Mouse (Mus musculus) liver, embryonic 12.5 days (tissue): Measurements from ENCODE around the gene Slamf1. TPM values are rescaled to one million over a fixed set of nuclear protein-coding genes. Genes with fewer than 3 reads are reported as not detected.
A peak's percentile ranks its signal among the peaks of the same experiment; 100 is the strongest.
"Not testable (repeated sequence)": the region's sequence is repeated elsewhere in the genome, so short reads cannot be mapped to it uniquely, and the experiment has no call there.

ENCODE experiments used
- ATAC-seq: fragments of 200-750 bp; cut with Nextera tagmentation; 2 replicates; pipeline ENCODE4 v1.8.0; 2017; ENCODE audit warnings: moderate number of reproducible peaks, mild to moderate bottlenecking, moderate library complexity
- H3K27ac ChIP-seq: fragments of 300-500 bp; sonication (generic); 2 replicates; pipeline ENCODE4 v1.5.1; 2016; ENCODE audit warnings: mild to moderate bottlenecking
- H3K27me3 ChIP-seq: fragments of 300-500 bp; sonication (generic); replicated peaks from 2 replicates; pipeline ENCODE4 v1.6.1; 2016; ENCODE audit warnings: mild to moderate bottlenecking, moderate library complexity
- H3K36me3 ChIP-seq: fragments of 300-500 bp; sonication (generic); 2 replicates; pipeline ENCODE4 v1.6.1; 2016; ENCODE audit warnings: mild to moderate bottlenecking, moderate library complexity
- H3K4me1 ChIP-seq: fragments of 300-500 bp; sonication (generic); 2 replicates; pipeline ENCODE4 v1.6.1; 2016
- H3K4me2 ChIP-seq: fragments of 300-500 bp; sonication (generic); 2 replicates; pipeline ENCODE4 v1.6.1; 2016; ENCODE audit warnings: mild to moderate bottlenecking, moderate library complexity
- H3K4me3 ChIP-seq: fragments of 300-500 bp; sonication (generic); 2 replicates; pipeline ENCODE4 v1.5.1; 2016; ENCODE audit warnings: mild to moderate bottlenecking, moderate library complexity
- H3K9ac ChIP-seq: fragments of 300-500 bp; sonication (generic); 2 replicates; pipeline ENCODE4 v1.6.1; 2016; ENCODE audit warnings: mild to moderate bottlenecking, moderate library complexity
- H3K9me3 ChIP-seq: fragments of 300-500 bp; sonication (generic); replicated peaks from 2 replicates; pipeline ENCODE4 v1.6.1; 2016; ENCODE audit warnings: mild to moderate bottlenecking, moderate library complexity
- WGBS: fragments of 180-500 bp; shearing (Covaris S2); methylation state at CpG from one replicate; pipeline ENCODE4 v1.1.7; 2016; ENCODE audit not compliant: insufficient replicate concordance; 5-methylcytosine and 5-hydroxymethylcytosine counted together
- polyA plus RNA-seq: library from polyadenylated mRNA; unstranded; fragments of >200 nt; fragmentation: Nextera tagmentation; extraction: Ambion mirVana; gene quantifications from 2 replicates; pipeline ENCODE4 v1.2.1, GENCODE M21; 2016

Slamf1 gene
- polyA plus RNA-seq, 1 experiment from 2014 or later = 2.7 TPM

DNA sequence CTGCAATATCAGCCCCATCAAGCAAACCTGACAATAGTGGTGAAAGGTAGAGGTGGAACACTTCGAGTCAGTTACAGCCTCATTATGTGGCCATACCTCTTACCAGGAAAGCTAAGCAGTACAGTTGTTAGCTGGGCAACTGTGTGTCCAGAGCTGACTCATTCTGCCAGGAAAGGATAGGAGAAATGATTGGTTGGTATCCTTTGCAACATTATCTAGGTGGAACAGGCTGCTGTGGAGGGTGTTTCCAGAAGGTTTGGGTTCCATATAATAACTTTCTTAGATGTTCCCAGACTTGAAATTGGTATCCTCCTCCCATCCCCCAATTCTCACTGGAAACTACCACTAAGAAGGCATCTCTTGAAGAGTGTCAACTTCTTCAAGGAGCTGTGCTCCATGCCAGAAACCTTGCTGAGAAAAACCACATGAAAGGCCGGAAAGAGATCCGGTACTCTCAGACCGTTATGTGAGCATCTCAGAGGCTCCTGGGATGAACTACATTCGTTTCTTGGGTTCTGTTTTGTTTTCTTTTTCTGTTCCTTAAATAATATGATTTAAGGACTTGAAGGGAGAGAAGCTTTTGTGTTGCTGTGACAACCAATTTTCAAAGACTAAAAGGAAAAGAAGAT lies 15.5 kb downstream of the Slamf1 start:
- no peaks in the 10 kb centered on the region for H3K36me3 ChIP-seq
- H3K27me3 ChIP-seq = no peaks in the 10 kb centered on the region
- no peak overlapping the region for H3K9ac ChIP-seq
- H3K4me2 ChIP-seq = no peak overlapping the region; the same call in 1 of the 2 replicates
- peaks cover 8% of the 10 kb centered on the region; the same call in 1 of the 2 replicates for H3K4me1 ChIP-seq
- H3K27ac ChIP-seq = no peak overlapping the region; the same call in 1 of the 2 replicates
- 67% methylated on average over 5 of the region's 5 CpGs for WGBS
- peak; percentile 88 for ATAC-seq
- no peak overlapping the region for H3K4me3 ChIP-seq
- H3K9me3 ChIP-seq = no peaks in the 10 kb centered on the region

GRCm38 (mm10) chr1:171785871-171786270 lies 18.9 kb downstream of the Slamf1 start:
- ATAC-seq = no peak
- 55% methylated on average over 1 of the region's 1 CpGs for WGBS
- Histone ChIP-seq H3K4me2 (no peak overlapping the region), H3K27me3 (no peaks in the 10 kb centered on the region), H3K9ac (no peak overlapping the region), H3K27ac (no peak overlapping the region), H3K9me3 (no peaks in the 10 kb centered on the region), H3K4me3 (no peak overlapping the region), H3K4me1 (peaks cover 21% of the 10 kb centered on the region), H3K36me3 (no peaks in the 10 kb centered on the region)

- no peak overlapping the region for H3K4me3 ChIP-seq
- no peaks in the 10 kb centered on the region for H3K36me3 ChIP-seq
- ATAC-seq = no peak
- no peaks in the 10 kb centered on the region for H3K9me3 ChIP-seq
- no peaks in the 10 kb centered on the region for H3K27me3 ChIP-seq
- no peak overlapping the region for H3K9ac ChIP-seq
- no peak overlapping the region for H3K27ac ChIP-seq
- H3K4me2 ChIP-seq = no peak overlapping the region
- WGBS = 54% methylated on average over 6 of the region's 6 CpGs
- H3K4me1 ChIP-seq = peaks cover 16% of the 10 kb centered on the region
Measured at GRCm38 (mm10) chr1:171787281-171788015, 20.5 kb downstream of the Slamf1 start.

- H3K27ac ChIP-seq = no peak overlapping the region
- no peak overlapping the region for H3K4me3 ChIP-seq
- 0 out of 2 replicates have a peak overlapping the region, but pooled peaks have one; percentile 13 for H3K4me2 ChIP-seq
- no peak overlapping the region for H3K9ac ChIP-seq
- H3K9me3 ChIP-seq = no peaks in the 10 kb centered on the region
- H3K36me3 ChIP-seq = no peaks in the 10 kb centered on the region
- 0 out of 2 replicates have a peak, but pooled peaks have one; percentile 35 for ATAC-seq
- 36% methylated on average over 12 of the region's 12 CpGs for WGBS
- peaks cover 13% of the 10 kb centered on the region for H3K4me1 ChIP-seq
- H3K27me3 ChIP-seq = no peaks in the 10 kb centered on the region
Measured at GRCm38 (mm10) chr1:171788461-171789283, 21.7 kb downstream of the Slamf1 start.

DNA sequence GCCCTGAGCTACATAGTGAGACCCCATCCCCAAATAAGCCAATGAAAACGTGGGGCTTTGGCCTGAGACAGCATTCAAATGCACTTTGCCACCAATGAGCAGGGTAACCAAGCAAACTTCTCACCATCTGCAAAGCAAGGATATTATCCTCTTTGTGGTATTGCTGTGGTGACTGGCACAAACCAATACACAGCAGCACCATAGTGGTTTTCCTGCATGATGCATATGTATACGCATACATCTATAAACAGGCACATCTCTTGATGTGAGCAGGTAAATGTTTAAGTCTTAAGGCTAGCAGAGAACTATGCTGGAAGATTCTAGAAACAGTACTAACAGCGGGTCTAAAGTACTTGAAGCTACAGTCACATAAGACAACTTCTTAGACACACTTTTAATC lies 22.5 kb downstream of the Slamf1 start:
- Histone ChIP-seq H3K27ac (no peak overlapping the region), H3K4me1 (peaks cover 13% of the 10 kb centered on the region), H3K4me2 (no peak overlapping the region), H3K9me3 (no peaks in the 10 kb centered on the region), H3K9ac (no peak overlapping the region), H3K4me3 (no peak overlapping the region), H3K36me3 (no peaks in the 10 kb centered on the region), H3K27me3 (no peaks in the 10 kb centered on the region)
- WGBS = 58% methylated on average over 3 of the region's 3 CpGs
- no peak for ATAC-seq

DNA sequence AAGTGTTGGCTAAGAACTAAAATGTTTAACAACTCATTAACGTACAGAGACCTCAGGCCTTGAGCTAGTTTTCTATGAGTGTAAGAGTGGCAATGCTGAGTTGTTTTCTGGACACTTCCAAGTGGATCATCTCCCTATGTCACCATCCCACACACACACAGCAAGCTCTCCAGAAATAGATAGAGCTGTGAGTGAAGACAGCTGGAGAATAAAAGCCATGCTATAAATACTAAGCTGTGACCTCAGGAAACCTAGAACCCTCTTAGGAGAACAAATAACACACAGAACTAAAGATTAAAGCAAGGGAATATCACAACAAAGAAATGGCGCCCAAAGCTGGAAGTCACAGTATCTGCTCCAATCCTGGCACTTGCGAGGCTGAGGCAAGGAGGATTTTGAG lies 24.6 kb downstream of the Slamf1 start:
- Histone ChIP-seq H3K4me2 (no peak overlapping the region), H3K4me1 (peaks cover 13% of the 10 kb centered on the region), H3K9me3 (no peaks in the 10 kb centered on the region), H3K9ac (no peak overlapping the region), H3K36me3 (no peaks in the 10 kb centered on the region), H3K27me3 (no peaks in the 10 kb centered on the region), H3K27ac (no peak overlapping the region), H3K4me3 (no peak overlapping the region)
- 75% methylated on average over 3 of the region's 3 CpGs for WGBS
- no peak for ATAC-seq

DNA sequence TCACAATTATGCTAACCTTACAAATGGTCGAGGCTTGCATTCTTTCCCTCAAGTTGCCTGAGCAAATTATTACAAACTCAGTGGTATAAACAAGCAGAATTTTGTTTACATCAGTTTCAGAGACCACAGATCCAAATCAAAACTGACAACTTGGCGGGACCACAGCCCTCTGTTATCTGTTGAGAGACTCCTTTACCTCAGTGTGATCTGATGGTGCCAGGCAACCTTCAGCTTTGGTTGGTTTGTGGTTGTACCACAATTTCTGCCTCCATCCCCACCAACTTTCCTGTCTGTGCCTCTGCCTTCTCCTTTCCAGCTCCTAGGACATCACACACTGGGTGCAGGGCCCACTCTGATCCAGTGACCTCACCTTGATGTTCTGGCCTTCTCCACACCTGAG lies 29.3 kb downstream of the Slamf1 start:
- H3K36me3 ChIP-seq = no peaks in the 10 kb centered on the region
- ATAC-seq = no peak
- H3K9ac ChIP-seq = no peak overlapping the region

DNA sequence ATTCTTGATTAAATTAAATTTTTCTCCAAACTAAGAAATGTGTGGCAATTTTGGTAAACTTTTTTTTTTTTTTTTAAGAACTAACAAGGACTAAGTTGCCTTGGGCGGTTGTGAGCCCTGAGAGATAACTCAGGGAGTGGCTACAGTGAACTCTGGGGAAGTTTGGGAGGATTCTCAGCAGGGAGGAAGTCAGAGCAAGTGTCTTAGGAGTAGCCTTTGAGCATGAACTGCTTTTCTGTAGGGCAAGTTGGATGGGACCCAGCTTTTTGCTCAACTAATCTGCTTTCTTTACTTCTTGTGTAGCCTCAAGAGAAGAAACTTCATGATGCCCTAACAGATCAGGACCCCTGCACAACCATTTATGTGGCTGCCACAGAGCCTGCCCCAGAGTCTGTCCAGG lies 30.9 kb downstream of the Slamf1 start:
- H3K4me2 ChIP-seq = no peak overlapping the region
- 20% methylated on average over 1 of the region's 1 CpGs for WGBS
- H3K9me3 ChIP-seq = no peaks in the 10 kb centered on the region
- no peaks in the 10 kb centered on the region for H3K4me1 ChIP-seq
- no peak overlapping the region for H3K27ac ChIP-seq
- H3K9ac ChIP-seq = no peak overlapping the region
- H3K27me3 ChIP-seq = no peaks in the 10 kb centered on the region
- no peaks in the 10 kb centered on the region for H3K36me3 ChIP-seq
- no peak overlapping the region for H3K4me3 ChIP-seq
- ATAC-seq = no peak

More for the DNA sequence above, 29.3 kb downstream of the Slamf1 start:
- Histone ChIP-seq H3K4me3 (no peak overlapping the region), H3K4me1 (no peaks in the 10 kb centered on the region), H3K27ac (no peak overlapping the region), H3K9me3 (no peaks in the 10 kb centered on the region), H3K27me3 (no peaks in the 10 kb centered on the region), H3K4me2 (no peak overlapping the region)
- 31% methylated on average over 2 of the region's 2 CpGs for WGBS

GRCm38 (mm10) chr1:171799648-171800047 lies 32.7 kb downstream of the Slamf1 start:
- H3K4me2 ChIP-seq = no peak overlapping the region
- no peaks in the 10 kb centered on the region for H3K9me3 ChIP-seq
- WGBS = 44% methylated on average over 4 of the region's 4 CpGs
- H3K27me3 ChIP-seq = no peaks in the 10 kb centered on the region
- no peak overlapping the region for H3K9ac ChIP-seq
- no peaks in the 10 kb centered on the region for H3K4me1 ChIP-seq
- no peak overlapping the region for H3K27ac ChIP-seq
- H3K36me3 ChIP-seq = no peaks in the 10 kb centered on the region
- no peak overlapping the region for H3K4me3 ChIP-seq
- no peak for ATAC-seq

DNA sequence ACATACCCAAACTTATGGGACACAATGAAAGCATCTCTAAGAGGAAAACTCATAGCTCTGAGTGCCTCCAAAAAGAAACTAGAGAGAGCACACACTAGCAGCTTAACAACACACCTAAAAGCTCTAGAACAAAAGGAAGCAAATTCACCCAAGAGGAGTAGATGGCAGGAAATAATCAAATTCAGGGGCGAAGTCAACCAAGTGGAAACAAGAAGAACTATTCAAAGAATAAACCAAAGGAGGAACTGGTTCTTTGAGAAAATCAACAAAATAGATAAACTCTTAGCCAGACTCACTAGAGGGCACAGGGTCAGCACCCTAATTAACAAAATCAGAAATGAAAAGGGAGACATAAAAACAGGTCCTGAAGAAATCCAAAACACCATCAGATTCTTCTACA lies 44.1 kb downstream of the Slamf1 start:
- not testable (repeated sequence) for H3K36me3 ChIP-seq, H3K27ac ChIP-seq, ATAC-seq, H3K4me1 ChIP-seq, H3K9ac ChIP-seq, H3K4me2 ChIP-seq, H3K9me3 ChIP-seq, H3K4me3 ChIP-seq, H3K27me3 ChIP-seq
- WGBS = 35% methylated on average over 1 of the region's 1 CpGs

DNA sequence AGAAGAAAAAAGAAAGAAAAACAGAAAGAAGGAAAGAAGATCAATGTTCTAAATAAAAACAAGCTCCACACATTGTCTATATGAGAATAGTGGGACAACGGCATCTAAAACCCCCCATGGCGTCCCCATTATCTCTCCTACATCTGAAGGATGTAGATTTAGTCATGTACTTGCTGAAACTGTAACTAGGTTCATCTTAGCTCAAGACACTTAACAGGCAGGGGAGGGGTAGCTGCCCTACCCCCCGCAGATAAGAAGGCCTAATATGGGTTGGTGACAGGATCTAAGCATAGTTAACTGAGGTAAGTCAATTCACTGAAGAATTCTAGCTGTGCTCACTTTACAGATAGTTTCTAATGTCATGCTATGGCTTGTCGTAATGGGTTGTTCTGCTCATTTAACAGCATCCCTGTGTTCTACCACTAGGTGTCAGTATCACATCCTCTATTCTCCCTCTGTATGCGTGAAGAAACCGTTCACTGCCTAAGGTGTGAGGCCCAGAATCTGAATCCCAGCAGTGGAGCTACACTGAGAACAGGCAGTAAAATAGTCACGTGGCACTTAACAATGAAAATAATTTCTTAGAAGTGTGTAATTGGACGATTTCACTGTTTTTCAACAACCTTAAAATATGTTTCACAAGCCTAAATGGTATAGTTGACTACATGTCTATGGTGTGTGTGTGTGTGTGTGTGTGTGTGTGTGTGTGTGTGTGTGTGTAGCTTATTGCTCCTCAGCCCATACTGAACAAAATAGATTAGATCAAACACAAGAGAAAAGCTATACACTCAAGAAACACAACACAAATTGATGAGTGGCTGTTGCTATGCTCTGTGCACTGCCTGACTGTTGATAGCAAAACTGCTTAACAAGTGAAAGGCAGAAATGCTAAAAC lies 48.9 kb downstream of the Slamf1 start:
- H3K9ac ChIP-seq = no peak overlapping the region
- no peak overlapping the region for H3K27ac ChIP-seq
- H3K4me2 ChIP-seq = no peak overlapping the region
- no peaks in the 10 kb centered on the region for H3K36me3 ChIP-seq
- H3K27me3 ChIP-seq = no peaks in the 10 kb centered on the region
- 11% methylated on average over 8 of the region's 8 CpGs for WGBS
- H3K4me1 ChIP-seq = no peaks in the 10 kb centered on the region
- no peaks in the 10 kb centered on the region for H3K9me3 ChIP-seq
- peak; percentile 42; the same call in 1 of the 2 replicates for ATAC-seq
- H3K4me3 ChIP-seq = no peak overlapping the region
